Mouse (Mus musculus) kidney, postnatal 0 days (tissue): ENCODE measurements around the gene Zg16. TPM values are rescaled to one million over a fixed set of nuclear protein-coding genes. Genes with fewer than 3 reads are reported as not detected.

Experiments used
- ATAC-seq: fragments of 200-750 bp; cut with Nextera tagmentation; replicated peaks from 2 replicates; pipeline ENCODE4 v1.8.0; 2017; ENCODE audit warnings: low read depth, moderate number of reproducible peaks, moderate TSS enrichment, moderate library complexity; ENCODE audit not compliant: low FRiP score
- DNase-seq: peaks from one replicate; pipeline ENCODE4 v3.0.0-alpha.2; 2016; ENCODE audit warnings: low spot score
- H3K27ac ChIP-seq: fragments of 300-500 bp; sonication (generic); 2 replicates; pipeline ENCODE4 v1.5.1; 2014; ENCODE audit warnings: mild to moderate bottlenecking
- H3K27me3 ChIP-seq: fragments of 300-500 bp; sonication (generic); 2 replicates; pipeline ENCODE4 v1.6.1; 2014; ENCODE audit warnings: low read length, mixed read lengths; ENCODE audit not compliant: insufficient read depth
- H3K36me3 ChIP-seq: fragments of 300-500 bp; sonication (generic); 2 replicates; pipeline ENCODE4 v1.6.1; 2014; ENCODE audit warnings: low read length, mixed read lengths; ENCODE audit not compliant: insufficient read depth
- H3K4me1 ChIP-seq: fragments of 300-500 bp; sonication (generic); replicated peaks from 2 replicates; pipeline ENCODE4 v1.6.1; 2014; ENCODE audit warnings: antibody characterized with exemption, low read length, mixed read lengths; ENCODE audit not compliant: insufficient read depth
- H3K4me2 ChIP-seq: fragments of 300-500 bp; sonication (generic); 2 replicates; pipeline ENCODE4 v1.6.1; 2014; ENCODE audit warnings: mild to moderate bottlenecking, low read length, moderate library complexity, mixed read lengths
- H3K4me3 ChIP-seq: fragments of 300-500 bp; sonication (generic); replicated peaks from 2 replicates; pipeline ENCODE4 v1.5.1; 2014; ENCODE audit warnings: low read depth, low read length
- H3K9ac ChIP-seq: fragments of 300-500 bp; sonication (generic); 2 replicates; pipeline ENCODE4 v1.6.1; 2014; ENCODE audit warnings: low read depth, low read length
- H3K9me3 ChIP-seq: fragments of 300-500 bp; sonication (generic); replicated peaks from 2 replicates; pipeline ENCODE4 v1.6.1; 2016; ENCODE audit warnings: low read length, inconsistent platforms, mixed read lengths
- CTCF ChIP-seq: IDR thresholded peaks from 2 replicates; pipeline ENCODE4 v1.5.1; 2016; ENCODE audit warnings: antibody characterized with exemption, low read depth, mild to moderate bottlenecking, moderate library complexity
- WGBS: fragments of 180-500 bp; shearing (Covaris S2); extraction: QIAGEN DNeasy Blood & Tissue Kit; methylation state at CpG from one replicate; pipeline ENCODE4 v1.1.7; 2014; 5-methylcytosine and 5-hydroxymethylcytosine counted together
- polyA plus RNA-seq: library from polyadenylated mRNA; unstranded; fragments of >200 nt; fragmentation: Nextera tagmentation; extraction: Ambion mirVana; gene quantifications from 2 replicates; pipeline ENCODE4 v1.2.1, GENCODE M21; 2015

Zg16 gene
- polyA plus RNA-seq, 1 experiment from 2014 or later, result not detected

- peak within 1 kb of the TSS; percentile 78 for H3K4me3 ChIP-seq
- H3K4me1 ChIP-seq, result peaks cover 16% of the 10 kb centered on the region
- H3K27ac ChIP-seq, result peak within 1 kb of the TSS; percentile 99
- under 1% methylated on average over 53 of the region's 63 CpGs for WGBS
- TF ChIP-seq CTCF, result no peak
- ATAC-seq (peak; percentile 85), DNase-seq (peak; percentile 99)
- H3K9ac ChIP-seq, result peak within 1 kb of the TSS; percentile 94
- peak within 1 kb of the TSS; percentile 95 for H3K4me2 ChIP-seq
- no peaks in the 10 kb centered on the region for H3K9me3 ChIP-seq
- H3K36me3 ChIP-seq, result 0 out of 2 replicates have a peak, but pooled peaks cover 22% of the 10 kb centered on the region
- no peaks in the 10 kb centered on the region for H3K27me3 ChIP-seq
Observed at GRCm38 (mm10) chr7:127026984-127027726, 60.0 kb downstream of the Zg16 start, which contains the start of gene Maz. TSS of gene Maz (minus strand) at chr7:127027037.

- DNase-seq, result no peak
- Histone ChIP-seq H3K9me3 (no peaks in the 10 kb centered on the region), H3K36me3 (0 out of 2 replicates have a peak, but pooled peaks cover 20% of the 10 kb centered on the region), H3K4me3 (peak overlapping the region; percentile 78), H3K27ac (peak overlapping the region; percentile 99), H3K4me1 (peaks cover 20% of the 10 kb centered on the region), H3K4me2 (peak overlapping the region; percentile 95), H3K27me3 (no peaks in the 10 kb centered on the region), H3K9ac (peak overlapping the region; percentile 94)
- TF ChIP-seq CTCF, result no peak
- WGBS, result 1% methylated on average over 17 of the region's 48 CpGs
- ATAC-seq, result no peak; the same call in none of the 2 replicates
Observed at GRCm38 (mm10) chr7:127026616-127026983, 60.5 kb downstream of the Zg16 start.

DNA sequence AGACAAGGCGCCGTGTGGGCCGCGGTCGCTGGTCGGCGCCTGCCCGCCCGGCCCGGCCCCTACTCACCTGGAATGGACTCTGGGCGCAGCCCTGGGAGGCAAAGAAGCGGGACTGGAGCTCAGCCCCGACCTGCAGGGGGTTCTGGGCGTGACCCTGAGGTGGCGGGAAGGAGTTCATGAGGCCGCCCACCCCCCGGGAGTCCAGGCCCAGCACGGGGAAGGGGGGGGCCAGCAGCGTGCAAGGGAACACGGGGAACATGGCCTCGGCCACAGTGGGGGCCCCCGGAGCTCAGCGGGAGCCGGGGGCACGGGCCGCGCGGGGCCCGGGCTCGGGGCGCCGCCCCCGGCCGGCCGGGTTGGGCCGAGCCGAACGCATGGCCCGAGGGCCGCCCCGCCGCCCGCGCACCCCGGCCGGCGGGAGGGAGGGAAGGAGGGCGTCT is 60.9 kb downstream of the Zg16 start:
- no peaks in the 10 kb centered on the region for H3K9me3 ChIP-seq
- ATAC-seq (peak; percentile 41), DNase-seq (peak; percentile 73)
- peak overlapping the region; percentile 95 for H3K4me2 ChIP-seq
- peak overlapping the region; percentile 94 for H3K9ac ChIP-seq
- no peak for TF ChIP-seq CTCF
- H3K36me3 ChIP-seq, result 0 out of 2 replicates have a peak, but pooled peaks cover 16% of the 10 kb centered on the region
- peak overlapping the region; percentile 78 for H3K4me3 ChIP-seq
- H3K27ac ChIP-seq, result peak overlapping the region; percentile 99
- no peaks in the 10 kb centered on the region for H3K27me3 ChIP-seq
- WGBS, result 0% methylated on average over 24 of the region's 48 CpGs
- H3K4me1 ChIP-seq, result peaks cover 24% of the 10 kb centered on the region

DNA sequence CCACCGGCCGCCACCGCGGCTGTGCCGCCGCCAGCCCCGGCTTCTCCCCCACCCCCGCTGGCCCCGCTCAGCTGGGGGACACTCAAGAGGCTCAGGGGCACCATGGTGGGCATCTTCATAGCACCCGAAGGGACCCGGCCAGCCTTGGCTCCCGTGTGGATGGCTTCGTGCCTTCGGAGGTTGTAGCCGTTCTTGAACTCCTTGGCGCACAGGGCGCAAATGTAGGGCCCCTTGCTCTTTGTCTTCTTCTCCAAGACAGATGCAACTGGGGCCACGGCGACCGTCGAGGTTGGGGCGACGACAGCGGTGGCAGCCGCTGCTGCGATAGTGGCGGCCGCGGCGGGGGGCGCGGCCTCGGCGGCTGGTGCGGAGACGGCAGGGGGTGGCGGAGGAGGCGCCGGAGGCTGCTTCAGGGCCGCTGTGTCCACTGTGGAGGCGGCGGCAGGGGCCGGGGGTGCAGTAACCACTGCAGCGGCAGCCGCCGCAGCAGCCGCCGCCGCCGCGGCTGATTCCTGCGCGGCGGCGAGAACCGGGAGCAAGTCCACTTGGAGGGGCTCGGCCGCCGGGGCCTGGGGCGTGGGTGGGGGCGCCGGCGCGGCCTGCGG is 61.5 kb downstream of the Zg16 start:
- no peaks in the 10 kb centered on the region for H3K27me3 ChIP-seq
- no peak for ATAC-seq
- under 1% methylated on average over 58 of the region's 65 CpGs for WGBS
- H3K27ac ChIP-seq, result peak overlapping the region; percentile 99
- peak; percentile 50 for DNase-seq
- TF ChIP-seq CTCF, result no peak
- 0 out of 2 replicates have a peak, but pooled peaks cover 15% of the 10 kb centered on the region for H3K36me3 ChIP-seq
- H3K4me1 ChIP-seq, result peaks cover 25% of the 10 kb centered on the region
- H3K9me3 ChIP-seq, result no peaks in the 10 kb centered on the region
- peak overlapping the region; percentile 95 for H3K4me2 ChIP-seq
- peak overlapping the region; percentile 94 for H3K9ac ChIP-seq
- H3K4me3 ChIP-seq, result peak overlapping the region; percentile 78

DNA sequence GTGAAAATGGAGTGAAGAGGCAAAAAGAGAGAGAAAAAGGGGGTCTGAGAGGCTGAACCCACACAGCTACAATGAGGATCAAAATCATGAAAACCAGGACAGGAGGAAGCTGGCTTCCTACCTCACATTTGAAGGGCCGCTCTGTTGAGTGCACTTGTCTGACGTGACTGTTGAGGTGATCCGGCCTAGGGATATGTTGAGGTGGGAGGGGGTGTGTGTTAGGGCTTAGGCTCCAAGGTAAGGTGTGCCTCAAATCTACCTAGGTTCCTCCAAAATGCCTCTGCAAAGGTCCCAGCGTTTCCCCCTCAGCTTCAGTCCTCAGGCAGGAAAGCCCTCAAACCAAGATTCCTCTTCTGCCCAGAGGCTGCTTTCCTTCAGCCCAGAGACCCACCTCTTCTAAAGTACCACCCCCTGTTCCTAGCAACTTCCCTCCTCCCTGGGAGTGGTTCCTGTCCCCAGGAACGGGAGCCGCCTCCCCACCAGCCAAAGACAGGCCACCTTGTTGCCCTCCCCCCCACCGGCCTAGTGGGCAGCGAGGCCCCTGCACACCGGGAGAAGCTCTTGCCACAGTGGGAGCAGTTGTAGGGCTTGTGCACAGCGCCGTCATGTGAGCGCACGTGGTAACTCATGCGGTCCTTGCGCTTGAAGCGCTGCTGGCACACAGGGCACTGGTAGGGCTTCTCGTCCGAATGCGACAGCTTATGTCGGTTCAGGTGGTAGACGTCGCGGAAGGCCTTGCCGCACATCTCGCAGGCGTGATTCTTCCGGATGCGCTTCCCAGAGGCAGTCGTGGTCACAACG is 62.2 kb downstream of the Zg16 start:
- H3K4me1 ChIP-seq, result peaks cover 31% of the 10 kb centered on the region
- WGBS, result 2% methylated on average over 30 of the region's 30 CpGs
- H3K36me3 ChIP-seq, result 0 out of 2 replicates have a peak, but pooled peaks cover 15% of the 10 kb centered on the region
- peak overlapping the region; percentile 78 for H3K4me3 ChIP-seq
- no peaks in the 10 kb centered on the region for H3K9me3 ChIP-seq
- ATAC-seq, result peak; percentile 26
- TF ChIP-seq CTCF, result peak; percentile 72
- H3K9ac ChIP-seq, result peak overlapping the region; percentile 94
- peak; percentile 89 for DNase-seq
- H3K27me3 ChIP-seq, result no peaks in the 10 kb centered on the region
- H3K27ac ChIP-seq, result peak overlapping the region; percentile 99
- peak overlapping the region; percentile 95 for H3K4me2 ChIP-seq
